Mouse (Mus musculus): ENCODE measurements around the gene Fbxl15. TPM values are rescaled to one million over a fixed set of nuclear protein-coding genes. Genes with fewer than 3 reads are reported as not detected.

Fbxl15 gene
- total and polyA plus RNA-seq, 2 experiments from 2014 or later: 10.4 to 12.2 TPM

GRCm38 (mm10) chr19:46356701-46357138 is 28.7 kb downstream of the Fbxl15 start:
- under 1% methylated on average over 29 of the region's 29 CpGs for WGBS

GRCm38 (mm10) chr19:46357344-46358280 is 29.6 kb downstream of the Fbxl15 start:
- no peaks in the 10 kb centered on the region for H3K36me3 ChIP-seq (replicated peaks; ENCODE audit: control insufficient read depth, insufficient read depth, low read length)
- peak overlapping the region; percentile 83 for H3K4me2 ChIP-seq (ENCODE audit: low read depth, low read length)
- no peaks in the 10 kb centered on the region for H3K9me3 ChIP-seq (replicated peaks; ENCODE audit: control insufficient read depth, low read length)
- H3K4me1 ChIP-seq (ENCODE audit: control insufficient read depth, insufficient read depth): 0 out of 2 replicates have a peak, but pooled peaks cover 7% of the 10 kb centered on the region
- TF ChIP-seq EP300 (IDR thresholded peaks at IDR 0.05; ENCODE audit: low read depth) (no peak; the same call in 1 of the 2 replicates), CTCF (IDR thresholded peaks at IDR 0.05; ENCODE audit: low read depth) (no peak)
- peak overlapping the region; percentile 84 for H3K27ac ChIP-seq (ENCODE audit: low read depth)
- H3K4me3 ChIP-seq (ENCODE audit: low read depth, low read length): peak overlapping the region; percentile 55
- ATAC-seq (ENCODE audit: insufficient read depth, low read depth): peak; percentile 61
- H3K9ac ChIP-seq (replicated peaks; ENCODE audit: low read depth, low read length): peak overlapping the region; percentile 37; the same call in 1 of the 2 replicates
- 18% methylated on average over 25 of the region's 25 CpGs for WGBS
- peak; percentile 38 for DNase-seq (ENCODE audit: low spot score)
- no peaks in the 10 kb centered on the region for H3K27me3 ChIP-seq (ENCODE audit: control insufficient read depth, insufficient read depth, low read length)

More at GRCm38 (mm10) chr19:46356701-46357138, 28.7 kb downstream of the Fbxl15 start:
- no peaks in the 10 kb centered on the region for H3K27me3 ChIP-seq (ENCODE audit: control insufficient read depth, insufficient read depth, low read length)
- peak; percentile 86 for ATAC-seq (ENCODE audit: insufficient read depth, low read depth)
- H3K4me1 ChIP-seq (ENCODE audit: control insufficient read depth, insufficient read depth): 0 out of 2 replicates have a peak, but pooled peaks cover 7% of the 10 kb centered on the region
- H3K9me3 ChIP-seq (replicated peaks; ENCODE audit: control insufficient read depth, low read length): no peaks in the 10 kb centered on the region
- H3K36me3 ChIP-seq (replicated peaks; ENCODE audit: control insufficient read depth, insufficient read depth, low read length): no peaks in the 10 kb centered on the region
- peak overlapping the region; percentile 55 for H3K4me3 ChIP-seq (ENCODE audit: low read depth, low read length)
- DNase-seq (ENCODE audit: low spot score): peak; percentile 70
- H3K27ac ChIP-seq (ENCODE audit: low read depth): peak overlapping the region; percentile 84
- peak overlapping the region; percentile 37; the same call in 1 of the 2 replicates for H3K9ac ChIP-seq (replicated peaks; ENCODE audit: low read depth, low read length)
- TF ChIP-seq EP300 (IDR thresholded peaks at IDR 0.05; ENCODE audit: low read depth) (no peak), CTCF (IDR thresholded peaks at IDR 0.05; ENCODE audit: low read depth) (no peak)
- peak overlapping the region; percentile 83 for H3K4me2 ChIP-seq (ENCODE audit: low read depth, low read length)

GRCm38 (mm10) chr19:46358381-46358780 is 30.4 kb downstream of the Fbxl15 start:
- ATAC-seq (ENCODE audit: insufficient read depth, low read depth): peak; percentile 59
- WGBS: 56% methylated on average over 4 of the region's 4 CpGs
- H3K27ac ChIP-seq (ENCODE audit: low read depth): peak overlapping the region; percentile 84

GRCm38 (mm10) chr19:46362104-46362503 is 34.1 kb downstream of the Fbxl15 start:
- Histone ChIP-seq H3K4me1 (ENCODE audit: control insufficient read depth, insufficient read depth) (0 out of 2 replicates have a peak, but pooled peaks cover 2% of the 10 kb centered on the region), H3K36me3 (replicated peaks; ENCODE audit: control insufficient read depth, insufficient read depth, low read length) (no peaks in the 10 kb centered on the region), H3K9ac (replicated peaks; ENCODE audit: low read depth, low read length) (no peak overlapping the region), H3K4me3 (ENCODE audit: low read depth, low read length) (no peak overlapping the region), H3K9me3 (replicated peaks; ENCODE audit: control insufficient read depth, low read length) (no peaks in the 10 kb centered on the region), H3K4me2 (ENCODE audit: low read depth, low read length) (no peak overlapping the region), H3K27ac (ENCODE audit: low read depth) (no peak overlapping the region), H3K27me3 (ENCODE audit: control insufficient read depth, insufficient read depth, low read length) (no peaks in the 10 kb centered on the region)
- WGBS: 66% methylated on average over 8 of the region's 8 CpGs
- TF ChIP-seq CTCF (IDR thresholded peaks at IDR 0.05; ENCODE audit: low read depth) (no peak), EP300 (IDR thresholded peaks at IDR 0.05; ENCODE audit: low read depth) (no peak)
- ATAC-seq (ENCODE audit: insufficient read depth, low read depth): no peak
- DNase-seq (ENCODE audit: low spot score): no peak

More at GRCm38 (mm10) chr19:46358381-46358780, 30.4 kb downstream of the Fbxl15 start:
- Histone ChIP-seq H3K4me3 (ENCODE audit: low read depth, low read length) (0 out of 2 replicates have a peak overlapping the region, but pooled peaks have one; percentile 55), H3K4me1 (ENCODE audit: control insufficient read depth, insufficient read depth) (0 out of 2 replicates have a peak, but pooled peaks cover 7% of the 10 kb centered on the region), H3K27me3 (ENCODE audit: control insufficient read depth, insufficient read depth, low read length) (no peaks in the 10 kb centered on the region), H3K4me2 (ENCODE audit: low read depth, low read length) (peak overlapping the region; percentile 83; the same call in 1 of the 2 replicates), H3K9ac (replicated peaks; ENCODE audit: low read depth, low read length) (no peak overlapping the region), H3K9me3 (replicated peaks; ENCODE audit: control insufficient read depth, low read length) (no peaks in the 10 kb centered on the region), H3K36me3 (replicated peaks; ENCODE audit: control insufficient read depth, insufficient read depth, low read length) (no peaks in the 10 kb centered on the region)
- TF ChIP-seq EP300 (IDR thresholded peaks at IDR 0.05; ENCODE audit: low read depth) (no peak), CTCF (IDR thresholded peaks at IDR 0.05; ENCODE audit: low read depth) (no peak)
- no peak for DNase-seq (ENCODE audit: low spot score)

GRCm38 (mm10) chr19:46363294-46364009 is 35.5 kb downstream of the Fbxl15 start:
- Histone ChIP-seq H3K9me3 (replicated peaks; ENCODE audit: control insufficient read depth, low read length) (no peaks in the 10 kb centered on the region), H3K4me3 (ENCODE audit: low read depth, low read length) (no peak overlapping the region), H3K4me2 (ENCODE audit: low read depth, low read length) (no peak overlapping the region), H3K4me1 (ENCODE audit: control insufficient read depth, insufficient read depth) (no peaks in the 10 kb centered on the region), H3K27ac (ENCODE audit: low read depth) (no peak overlapping the region), H3K36me3 (replicated peaks; ENCODE audit: control insufficient read depth, insufficient read depth, low read length) (no peaks in the 10 kb centered on the region), H3K27me3 (ENCODE audit: control insufficient read depth, insufficient read depth, low read length) (no peaks in the 10 kb centered on the region), H3K9ac (replicated peaks; ENCODE audit: low read depth, low read length) (no peak overlapping the region)
- ATAC-seq (ENCODE audit: insufficient read depth, low read depth): no peak
- no peak for DNase-seq (ENCODE audit: low spot score)
- 64% methylated on average over 11 of the region's 11 CpGs for WGBS
- no peak for TF ChIP-seq EP300 (IDR thresholded peaks at IDR 0.05; ENCODE audit: low read depth)
- no peak for TF ChIP-seq CTCF (IDR thresholded peaks at IDR 0.05; ENCODE audit: low read depth)

Data from heart, postnatal 0 days (tissue).